Mouse (Mus musculus): ENCODE data around the gene Uchl3. TPM values are rescaled to one million over a fixed set of nuclear protein-coding genes. Genes with fewer than 3 reads are reported as not detected.

Gene Uchl3
- polyA plus RNA-seq (2021; fragmentation: Nextera tagmentation): 170 and 182 TPM in 2 replicates
- long read RNA-seq, experiment 1, partial matches to known transcripts: 0 of 49 reads
- long read RNA-seq, experiment 1, other reads (novel, unspliced or antisense): 49 of 49 reads
- long read RNA-seq, experiment 2, partial matches to known transcripts: 9 of 125 reads
- long read RNA-seq, experiment 2, other reads (novel, unspliced or antisense): 116 of 125 reads

GRCm38 (mm10) chr14:101653581-101654525 is at the start of gene Uchl3:
Gene Uchl3, plus strand, starts transcription at chr14:101653967.

GRCm38 (mm10) chr14:101608519-101609368 is 45.0 kb upstream of the Uchl3 start, which contains the start of gene Tbc1d4:
Gene Tbc1d4, minus strand, starts transcription at chr14:101609191.

DNA sequence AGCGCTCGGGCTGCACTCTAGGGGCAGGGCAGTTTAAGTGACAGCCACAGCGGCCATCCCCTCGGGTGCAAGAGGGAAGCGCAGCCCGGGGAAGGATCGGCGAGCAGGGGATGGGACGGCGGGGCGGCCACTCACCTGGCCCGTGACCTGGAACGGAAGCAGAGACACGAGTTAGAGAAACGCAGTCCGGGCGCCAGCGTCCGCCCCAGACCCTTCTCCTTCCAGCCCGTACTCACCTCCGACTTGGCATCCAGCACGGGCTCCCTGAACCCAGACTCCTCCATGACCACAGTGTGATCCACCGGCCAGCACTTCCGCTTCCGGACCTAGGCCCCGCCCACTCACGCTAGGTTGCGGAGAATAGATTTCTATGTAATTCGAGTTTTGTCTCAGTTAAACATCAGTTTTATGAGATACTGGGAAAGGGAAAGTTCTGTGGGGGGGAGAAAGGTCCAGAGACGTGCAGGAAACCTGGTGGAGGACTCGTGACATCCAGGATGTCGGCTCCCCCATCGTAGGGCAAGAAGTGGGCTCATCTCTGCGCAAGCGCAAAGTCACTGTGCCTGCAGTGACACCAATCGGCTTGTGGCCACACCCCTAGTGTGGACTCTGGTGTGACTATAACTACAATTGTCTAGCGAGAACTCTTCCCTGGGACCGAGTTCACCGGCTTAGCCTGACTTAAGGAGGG is 13.5 kb upstream of the Uchl3 start, which contains the start of gene Commd6:
TSS of gene Commd6 (minus strand) at position 534 of the 691 bp plus-strand sequence.

DNA sequence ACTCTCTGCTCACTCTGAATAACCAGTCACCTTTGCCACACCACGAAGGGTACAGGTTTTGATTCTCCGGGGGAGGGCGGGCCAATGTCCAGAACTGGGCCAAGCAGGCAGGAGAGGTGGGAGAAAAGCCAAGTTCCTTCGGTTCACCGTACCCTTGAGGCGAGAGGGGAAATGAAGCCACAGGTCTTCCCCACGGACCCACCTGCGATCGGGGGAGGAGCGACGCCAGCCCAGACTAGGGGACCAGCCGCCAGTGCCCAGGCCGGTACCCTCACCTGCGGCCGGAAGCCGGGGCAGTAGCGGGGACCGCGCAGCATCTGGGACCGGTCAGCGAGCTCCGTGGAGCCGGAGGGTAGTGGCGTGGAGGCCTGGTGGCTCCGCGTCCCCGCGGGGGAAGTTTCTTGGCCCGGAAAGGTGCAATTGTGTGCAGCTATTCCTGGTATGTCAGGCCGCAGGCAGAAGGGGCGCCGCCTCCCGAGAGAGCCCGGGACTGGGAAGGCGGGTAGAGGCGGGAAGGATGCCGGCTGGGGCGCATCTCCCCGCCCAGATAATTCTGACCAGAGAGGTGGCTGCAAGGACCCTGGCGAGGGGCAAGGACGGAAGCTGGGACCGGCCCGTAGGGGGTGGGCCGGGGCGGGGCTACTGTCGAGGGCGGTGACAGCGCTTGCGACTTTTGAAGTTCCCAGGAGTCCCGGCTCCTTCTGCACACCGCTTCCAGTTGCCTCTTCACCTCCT is 75.6 kb downstream of the Uchl3 start, which contains the start of the genes Gm9922 and Lmo7:
TSS of gene Gm9922 (minus strand) at position 578 of the 735 bp plus-strand sequence.
TSS of gene Lmo7 (plus strand) at position 721 of the 735 bp plus-strand sequence.

Other genes with a start within 250 kb of the Uchl3 start
- 2.4 and 2.9 TPM in 2 replicates for gene Tbc1d4, start 44.8 kb upstream of the Uchl3 start, polyA plus RNA-seq (2021; fragmentation: Nextera tagmentation)
- gene Commd6, start 13.3 kb upstream of the Uchl3 start, polyA plus RNA-seq (2021; fragmentation: Nextera tagmentation): 124 and 156 TPM in 2 replicates
- gene Gm9922, start 75.8 kb downstream of the Uchl3 start, polyA plus RNA-seq (2021; fragmentation: Nextera tagmentation): 0.46 and 0.77 TPM in 2 replicates
- 11.9 and 17.2 TPM in 2 replicates for gene Lmo7, start 76.0 kb downstream of the Uchl3 start, polyA plus RNA-seq (2021; fragmentation: Nextera tagmentation)

Measured in left cerebral cortex, adult 6 months (tissue).